Mouse (Mus musculus): ENCODE results near the gene Gm42791.

DNA sequence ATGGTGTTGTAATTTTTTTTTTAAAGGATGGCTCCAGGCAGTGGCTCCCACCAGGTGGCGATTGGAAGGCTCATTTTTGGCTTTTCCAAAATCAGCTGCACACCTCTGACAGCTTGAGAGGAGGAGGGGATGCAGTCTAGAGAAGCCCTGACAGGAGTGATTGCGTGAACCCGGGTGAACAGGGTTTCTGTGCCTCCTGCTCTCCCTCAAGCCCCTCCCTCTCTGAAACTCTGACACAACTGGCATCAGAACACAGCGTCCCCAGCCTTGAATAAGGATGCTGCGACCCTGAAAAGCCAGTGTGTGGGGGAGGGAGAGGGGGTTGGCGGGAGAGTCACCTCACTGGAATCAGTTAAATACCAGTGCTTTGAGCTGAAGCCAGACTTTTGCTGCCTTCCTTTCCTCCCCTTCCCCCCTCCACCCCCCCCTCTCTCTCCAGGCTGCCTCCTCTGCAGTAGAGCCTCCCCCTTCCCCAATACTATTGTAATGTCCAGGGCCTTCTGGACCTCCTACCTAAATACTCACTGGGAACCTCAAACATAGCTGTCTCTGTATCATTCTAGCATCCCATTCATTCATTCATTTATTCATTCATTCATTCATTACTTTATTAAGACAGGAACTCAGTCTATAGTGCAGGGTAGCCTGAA is 21.8 kb downstream of the Gm42791 start:
- TF ChIP-seq EP300 (IDR thresholded peaks at IDR 0.05; ENCODE audit: low read depth) (no peak), CTCF (IDR thresholded peaks at IDR 0.05; ENCODE audit: low read depth) (no peak)
